Mouse (Mus musculus): ENCODE measurements around the gene Gng12.

DNA sequence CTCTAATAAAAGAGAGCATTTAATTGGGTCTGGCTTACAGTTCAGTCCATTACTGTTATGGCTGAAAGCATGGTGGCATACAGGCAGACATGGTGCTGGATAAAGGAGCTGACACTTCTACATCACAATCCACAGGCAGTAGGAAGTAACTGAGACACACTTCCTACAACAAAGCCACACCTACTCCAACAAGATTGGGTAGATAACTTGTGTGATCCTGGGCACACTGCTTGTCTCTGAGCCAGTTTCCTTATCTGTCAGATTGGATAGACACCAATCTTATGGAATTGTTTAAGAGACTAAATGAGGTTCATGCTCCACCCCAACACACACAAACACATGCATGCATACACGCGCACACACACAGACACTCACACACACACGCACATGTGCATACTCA is 51.9 kb downstream of the Gng12 start:
- TF ChIP-seq CTCF (IDR thresholded peaks at IDR 0.05; ENCODE audit: insufficient read depth, low read length): no peak
- TF ChIP-seq POLR2A (IDR thresholded peaks at IDR 0.05; ENCODE audit: borderline replicate concordance, extremely low read depth, low read depth, low read length): no peak

All from lung, adult 2 months (tissue).